Mouse (Mus musculus) A20 (cell line): Measurements from ENCODE around the gene Casq2.
"Not testable (repeated sequence)": the region's sequence is repeated elsewhere in the genome, so short reads cannot be mapped to it uniquely, and the experiment has no call there.

Experiments used
- DNase-seq: peaks from one replicate; pipeline ENCODE4 v3.0.0-alpha.2; 2011; ENCODE audit warnings: low read depth, low spot score

The Casq2 gene

DNA sequence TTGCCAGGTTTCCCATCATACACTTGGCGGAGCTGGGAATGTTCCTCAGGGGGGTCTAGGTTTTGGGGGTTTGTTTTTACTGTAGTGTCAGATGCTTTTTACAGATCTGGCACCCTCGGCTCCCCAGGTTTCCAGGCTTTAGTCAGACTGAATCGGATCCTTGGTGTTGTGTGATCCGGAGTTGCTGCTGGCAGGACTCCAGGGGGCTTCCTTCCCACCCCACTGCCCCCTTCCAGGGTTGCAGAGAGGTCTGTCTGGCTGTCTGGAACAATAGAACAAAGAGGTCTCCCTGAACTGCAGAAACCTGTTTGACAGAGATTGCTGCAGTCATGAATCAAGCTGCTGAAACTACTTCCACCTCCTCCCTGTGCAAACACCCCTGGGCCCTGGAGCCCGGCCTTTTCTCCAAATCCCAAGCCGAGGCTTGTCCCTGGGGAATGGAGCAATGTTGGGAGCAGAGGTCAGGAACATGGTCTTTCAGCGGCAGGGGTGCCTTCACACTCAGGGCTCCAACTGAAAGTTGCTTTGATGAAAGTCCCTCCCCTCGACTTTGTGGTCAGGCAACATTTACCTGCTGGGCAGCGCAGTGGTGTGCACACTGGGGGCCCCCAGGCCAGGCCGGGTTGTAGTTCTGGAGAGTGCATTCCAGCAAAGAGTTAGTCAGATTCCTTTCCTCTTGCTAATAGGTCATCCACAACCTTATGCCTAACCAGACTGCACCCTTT is 49.3 kb downstream of the Casq2 start:
- DNase-seq = no peak

DNA sequence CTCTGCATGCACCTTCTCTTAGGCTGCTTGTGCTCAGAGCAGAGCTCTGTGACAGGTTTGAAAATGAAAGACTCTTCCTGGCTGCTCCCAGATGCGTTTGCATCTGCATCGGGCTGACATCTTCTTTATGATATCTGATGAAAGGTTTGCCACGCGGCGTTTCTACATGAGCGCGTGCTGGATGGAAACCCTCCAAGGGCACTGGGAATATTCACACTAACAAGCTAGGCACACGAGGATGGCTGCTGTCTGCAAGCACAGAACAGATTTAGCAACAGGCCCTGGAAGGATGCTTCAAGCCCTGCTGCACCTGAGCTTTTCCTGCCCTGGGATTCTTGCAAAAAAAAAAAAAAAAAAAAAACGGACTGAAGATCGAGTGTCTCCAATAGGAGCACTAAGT is 50.9 kb downstream of the Casq2 start:
- DNase-seq = no peak

- no peak for DNase-seq
These were observed 52.7 kb downstream of the Casq2 start for GRCm38 (mm10) chr3:102138899-102139298.

GRCm38 (mm10) chr3:102140606-102141005 is 54.4 kb downstream of the Casq2 start:
- no peak for DNase-seq

DNA sequence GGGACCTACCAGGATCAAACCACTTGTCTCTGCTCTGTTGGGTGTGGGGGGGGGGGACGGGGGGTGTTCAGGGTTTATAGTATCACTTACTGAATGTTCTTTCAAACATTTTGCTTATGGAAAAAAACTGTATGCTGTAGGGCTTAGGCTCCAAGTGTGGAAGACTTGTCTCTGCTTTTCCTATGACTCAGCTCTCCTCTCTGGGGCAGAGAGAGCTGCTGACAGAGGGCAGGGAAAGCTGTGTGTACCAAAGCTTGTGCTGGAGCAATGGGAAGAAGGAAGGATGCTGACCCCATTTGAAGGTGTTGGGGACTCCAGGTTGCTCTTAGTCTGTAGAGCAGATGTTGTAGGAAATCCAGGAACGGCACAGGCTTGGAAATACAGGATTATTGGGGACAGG is 55.2 kb downstream of the Casq2 start:
- DNase-seq = no peak

DNA sequence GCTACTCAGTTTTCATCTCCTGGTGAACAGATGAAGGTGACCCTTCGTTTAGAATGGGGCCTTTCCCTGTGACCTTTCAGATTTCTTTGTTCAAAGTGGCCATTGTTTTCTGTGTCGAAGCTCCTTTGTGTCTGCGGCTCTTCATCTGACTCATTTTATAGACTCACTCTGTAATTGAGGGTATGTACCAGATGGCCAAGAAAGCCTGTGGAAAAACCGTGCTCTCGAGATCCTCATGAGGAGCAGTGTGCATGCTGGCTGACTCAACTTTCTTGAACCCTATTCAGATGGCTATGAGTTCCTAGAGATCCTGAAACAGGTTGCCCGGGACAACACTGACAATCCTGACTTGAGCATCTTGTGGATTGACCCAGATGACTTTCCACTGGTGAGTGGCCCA is 55.7 kb downstream of the Casq2 start:
- DNase-seq = no peak

DNA sequence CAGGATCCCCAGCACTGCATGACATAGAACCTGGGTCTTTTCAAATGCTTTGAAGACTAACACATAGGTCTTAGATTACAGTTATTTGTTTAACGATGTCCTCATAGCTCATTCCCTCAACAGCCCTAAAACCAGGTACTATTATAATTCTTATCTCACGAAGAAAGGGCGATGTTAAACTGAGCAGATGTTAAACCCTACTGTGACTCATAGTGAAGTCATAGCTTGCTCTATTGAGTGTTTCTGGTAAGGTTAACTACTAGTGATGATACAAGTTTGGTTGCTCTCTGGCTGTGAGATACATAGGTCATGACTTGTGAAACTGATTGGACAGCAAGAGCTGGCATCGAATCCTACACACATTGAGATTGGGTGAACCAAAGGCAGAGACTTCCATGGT is 56.7 kb downstream of the Casq2 start:
- DNase-seq = no peak

GRCm38 (mm10) chr3:102143536-102143935 is 57.3 kb downstream of the Casq2 start:
- no peak for DNase-seq

DNA sequence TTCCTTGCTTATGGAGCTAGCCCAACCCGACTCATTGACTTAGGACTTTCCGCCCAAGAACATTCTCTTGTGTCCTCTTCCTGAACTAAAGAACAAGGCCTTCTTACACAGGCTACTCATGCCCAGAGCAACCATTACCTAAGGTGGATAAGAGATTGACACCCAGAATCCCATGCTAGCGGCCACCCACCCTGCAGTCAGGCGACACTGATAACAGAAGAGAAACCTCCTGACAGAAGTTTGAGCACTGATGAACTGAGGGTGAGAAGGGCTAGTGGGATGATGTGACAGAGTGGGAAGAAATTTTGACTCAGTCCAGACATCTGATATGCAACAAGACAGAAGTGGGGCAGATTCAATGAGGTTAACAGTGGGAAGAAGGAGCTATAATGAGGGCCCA is 58.2 kb downstream of the Casq2 start:
- no peak for DNase-seq

DNA sequence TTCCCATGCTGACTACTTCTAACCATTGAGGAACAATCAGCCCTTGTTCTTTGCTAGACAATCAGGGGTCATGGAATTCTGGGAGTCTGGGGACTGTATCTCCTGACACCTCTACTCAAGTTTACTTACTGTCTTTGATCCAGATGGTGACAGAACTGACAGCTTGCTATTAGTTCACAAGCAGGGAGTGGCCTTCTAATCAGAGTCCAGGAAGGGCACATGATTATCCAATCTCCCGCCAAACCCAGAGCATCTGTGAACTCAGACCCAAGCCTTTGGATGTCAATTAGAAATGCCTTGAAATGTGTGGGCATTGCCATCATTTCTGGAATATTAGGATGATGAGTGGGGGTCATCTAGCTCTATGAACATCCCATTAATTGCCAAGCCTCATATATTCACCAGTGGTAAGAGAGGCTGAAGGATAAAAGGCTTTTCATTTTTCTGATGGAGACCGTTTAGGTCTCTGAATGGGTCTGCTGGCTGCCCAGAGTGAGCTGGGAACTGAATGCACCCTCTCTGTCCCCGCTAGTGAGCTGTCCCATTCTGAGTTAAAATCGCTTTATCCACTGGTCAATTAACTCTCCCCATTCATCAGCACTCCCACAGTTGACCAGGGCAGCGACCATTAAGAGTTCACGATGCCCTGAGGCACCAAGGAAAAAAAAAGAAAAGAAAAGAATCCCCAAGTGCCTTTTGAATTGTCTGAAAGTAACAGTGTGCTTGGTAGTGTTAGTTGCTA is 59.6 kb downstream of the Casq2 start:
- no peak for DNase-seq

DNA sequence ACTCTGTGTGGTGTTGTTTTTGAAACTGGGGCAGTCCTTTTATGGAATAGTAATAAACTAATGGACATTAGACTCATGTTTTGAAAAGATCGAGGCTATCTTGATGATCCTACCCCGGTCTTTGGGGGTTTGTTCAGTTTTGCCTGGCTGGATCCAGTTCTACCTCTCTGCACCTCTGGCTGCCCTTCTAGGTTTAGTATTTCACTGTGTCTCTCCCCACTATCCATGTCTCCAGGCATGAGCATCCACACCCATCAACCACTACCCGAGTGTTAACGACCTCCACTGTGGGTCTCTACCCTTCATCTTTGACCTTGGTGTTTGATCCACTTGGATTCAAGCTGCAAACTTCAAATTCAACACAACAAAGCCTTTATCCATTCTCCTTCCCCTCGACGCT is 60.2 kb downstream of the Casq2 start:
- no peak for DNase-seq

DNA sequence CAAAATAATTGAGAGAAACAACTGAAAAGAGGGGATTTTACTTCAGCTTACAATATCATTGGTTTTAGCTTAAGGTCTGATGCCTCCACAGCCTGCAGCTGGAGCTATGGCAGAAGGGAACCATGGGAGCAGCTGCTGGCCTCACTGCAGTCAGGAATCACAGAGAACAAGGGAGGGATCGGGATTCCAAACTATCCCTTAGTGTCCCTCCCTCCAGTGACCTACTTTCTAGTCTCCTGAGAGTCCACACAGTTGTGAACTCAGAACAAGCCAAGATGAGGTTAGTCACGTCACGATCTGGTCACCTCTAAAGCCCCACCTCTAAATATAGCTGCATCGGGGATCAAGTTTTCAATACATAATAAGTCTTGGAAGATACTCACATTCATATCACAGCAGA is 61.0 kb downstream of the Casq2 start:
- DNase-seq = no peak

DNA sequence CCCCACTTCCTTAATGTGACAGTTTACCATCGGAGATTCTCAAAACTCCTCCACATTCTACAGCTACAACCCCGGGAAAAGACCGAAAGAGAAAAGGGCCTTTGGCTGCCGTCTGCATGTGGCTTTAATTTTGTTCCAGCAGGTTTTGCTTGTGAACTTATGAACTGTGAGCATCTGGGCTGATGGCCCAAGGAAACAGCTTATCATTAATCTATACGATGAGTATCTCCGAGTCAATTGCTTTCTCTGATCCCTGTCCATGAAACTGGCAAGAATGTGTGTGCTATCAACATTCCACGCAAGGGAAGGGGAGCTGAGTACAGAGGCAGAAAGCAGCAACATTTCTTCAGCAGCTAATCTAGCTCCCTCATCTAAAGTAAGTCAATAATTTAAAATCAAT is 63.7 kb downstream of the Casq2 start:
- DNase-seq = no peak

- no peak for DNase-seq
These were observed 65.6 kb downstream of the Casq2 start for GRCm38 (mm10) chr3:102151850-102152249.

DNA sequence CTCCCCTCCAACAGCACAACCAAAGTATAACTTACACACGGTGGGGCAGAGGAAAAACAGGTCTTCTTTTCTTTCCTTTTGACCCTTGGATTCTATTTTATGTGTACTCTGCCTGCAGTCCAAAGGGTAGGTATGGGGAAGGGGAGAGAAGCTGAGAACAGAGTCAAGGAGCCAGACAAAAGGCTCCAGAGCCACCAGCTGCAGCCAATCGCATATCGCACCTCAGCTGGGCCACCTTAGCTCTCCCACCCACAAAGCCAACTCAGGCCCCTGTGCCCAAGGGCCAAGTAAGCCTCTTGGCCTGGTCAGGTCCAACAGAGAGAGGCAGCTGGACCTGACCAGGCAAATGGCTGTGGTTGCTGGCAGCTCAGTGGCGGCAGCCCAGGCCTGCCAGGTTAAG is 66.3 kb downstream of the Casq2 start:
- DNase-seq = no peak

- DNase-seq = no peak
These were observed 66.7 kb downstream of the Casq2 start for GRCm38 (mm10) chr3:102152872-102153271.

DNA sequence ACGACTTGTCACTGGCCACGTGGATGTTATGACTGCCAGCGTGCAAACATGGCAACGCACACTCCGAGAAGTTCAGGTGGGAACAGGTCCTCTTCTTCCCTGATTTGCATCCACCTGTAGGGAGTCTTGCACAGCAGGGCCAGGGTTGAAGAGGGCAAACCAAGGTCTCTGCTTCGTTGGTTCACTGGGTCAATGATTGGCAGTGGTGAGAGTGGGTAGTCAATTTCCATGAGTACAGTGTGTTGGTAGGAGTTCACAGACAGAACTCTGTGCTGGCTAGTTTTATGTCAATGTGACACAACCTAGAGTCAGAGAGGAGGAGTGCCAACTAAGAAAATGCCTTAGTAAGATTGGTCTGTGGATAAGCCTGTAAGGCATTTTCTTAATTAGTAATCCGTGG is 67.9 kb downstream of the Casq2 start:
- DNase-seq = no peak

- no peak for DNase-seq
These were observed 70.5 kb downstream of the Casq2 start for GRCm38 (mm10) chr3:102156737-102157136.

- no peak for DNase-seq
These were observed 71.4 kb downstream of the Casq2 start for GRCm38 (mm10) chr3:102157652-102158051.

GRCm38 (mm10) chr3:102158759-102159422 is 72.7 kb downstream of the Casq2 start:
- DNase-seq = no peak

DNA sequence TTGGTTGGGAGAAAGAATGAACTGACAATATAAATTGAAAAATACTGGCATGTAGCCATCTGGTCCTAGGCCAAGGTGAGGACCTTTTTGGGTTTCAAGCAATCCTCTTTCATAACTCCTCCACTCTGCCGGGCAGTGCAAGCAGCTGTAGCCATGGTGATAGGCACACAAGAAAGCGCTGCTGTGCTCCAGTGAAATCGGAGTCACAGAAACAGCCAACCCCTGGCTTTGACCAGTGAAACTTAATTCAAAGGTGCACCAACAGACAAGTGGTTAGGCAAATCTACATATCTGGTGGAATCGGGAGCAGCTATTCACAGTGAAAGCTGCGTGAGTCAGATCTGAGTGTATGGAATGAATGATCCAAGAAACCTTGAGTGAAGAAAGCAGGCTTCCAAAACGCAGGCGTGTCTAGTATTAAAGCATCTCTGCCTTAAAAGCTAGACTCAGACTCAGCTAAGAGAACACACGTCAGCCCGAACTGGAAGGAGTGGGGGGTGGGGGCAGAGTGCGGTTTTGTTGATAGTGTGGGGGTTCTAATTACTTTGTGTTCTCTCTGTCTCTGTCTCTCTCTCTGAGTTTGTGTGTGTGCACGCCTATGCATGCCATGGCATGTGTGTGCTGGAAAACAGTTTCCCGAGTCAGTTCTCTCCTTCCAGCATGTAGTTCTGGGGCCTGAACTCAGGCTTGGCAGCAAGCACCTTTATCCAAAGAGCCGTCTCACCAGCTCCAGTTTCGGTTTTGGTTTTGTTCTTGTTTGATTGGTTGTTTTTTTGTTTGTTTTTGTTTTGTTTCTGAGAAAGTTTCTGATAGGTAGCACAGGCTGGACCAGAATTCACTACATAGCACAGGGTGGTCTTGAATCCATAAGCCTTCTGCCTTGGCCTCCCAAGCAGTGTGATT is 73.5 kb downstream of the Casq2 start:
- no peak for DNase-seq

GRCm38 (mm10) chr3:102163861-102164260 is 77.6 kb downstream of the Casq2 start:
- not testable (repeated sequence) for DNase-seq
